Mouse (Mus musculus): ENCODE measurements around the gene Slc47a1. TPM values are rescaled to one million over a fixed set of nuclear protein-coding genes. Genes with fewer than 3 reads are reported as not detected.

Gene Slc47a1
- total and polyA plus RNA-seq, 2 experiments from 2014 or later: 3.2 to 7.7 TPM

- no peak overlapping the region for H3K9ac ChIP-seq (replicated peaks; ENCODE audit: low read length)
- no peak for TF ChIP-seq CTCF (IDR thresholded peaks at IDR 0.05; ENCODE audit: low read depth)
- 85% methylated on average over 4 of the region's 4 CpGs for WGBS
- no peaks in the 10 kb centered on the region for H3K4me1 ChIP-seq (ENCODE audit: insufficient read depth, low read length)
- no peaks in the 10 kb centered on the region for H3K36me3 ChIP-seq (ENCODE audit: insufficient read depth, low read length)
- H3K9me3 ChIP-seq (ENCODE audit: low read length): no peaks in the 10 kb centered on the region
- no peak overlapping the region for H3K27ac ChIP-seq
- ATAC-seq: no peak
- H3K4me3 ChIP-seq (ENCODE audit: low read length): no peak overlapping the region
- no peak for DNase-seq (ENCODE audit: low spot score)
- H3K27me3 ChIP-seq (ENCODE audit: insufficient read depth, low read length): peaks cover 19% of the 10 kb centered on the region
- H3K4me2 ChIP-seq (ENCODE audit: low read depth, low read length): no peak overlapping the region
These were observed 506 bp upstream of the Slc47a1 start for GRCm38 (mm10) chr11:61378651-61379050.

GRCm38 (mm10) chr11:61368668-61369067 is 9.5 kb downstream of the Slc47a1 start:
- DNase-seq (ENCODE audit: low spot score) (no peak), ATAC-seq (no peak)
- Histone ChIP-seq H3K4me1 (ENCODE audit: insufficient read depth, low read length) (no peaks in the 10 kb centered on the region), H3K9me3 (ENCODE audit: low read length) (no peaks in the 10 kb centered on the region), H3K4me2 (ENCODE audit: low read depth, low read length) (no peak overlapping the region), H3K4me3 (ENCODE audit: low read length) (no peak overlapping the region), H3K9ac (replicated peaks; ENCODE audit: low read length) (no peak overlapping the region), H3K27ac (no peak overlapping the region), H3K27me3 (ENCODE audit: insufficient read depth, low read length) (no peaks in the 10 kb centered on the region), H3K36me3 (ENCODE audit: insufficient read depth, low read length) (no peaks in the 10 kb centered on the region)
- no peak for TF ChIP-seq CTCF (IDR thresholded peaks at IDR 0.05; ENCODE audit: low read depth)
- WGBS: 100% methylated on average over 2 of the region's 2 CpGs

- Histone ChIP-seq H3K27ac (no peak overlapping the region), H3K9ac (replicated peaks; ENCODE audit: low read length) (no peak overlapping the region), H3K4me2 (ENCODE audit: low read depth, low read length) (no peak overlapping the region), H3K36me3 (ENCODE audit: insufficient read depth, low read length) (no peaks in the 10 kb centered on the region), H3K9me3 (ENCODE audit: low read length) (no peaks in the 10 kb centered on the region), H3K4me3 (ENCODE audit: low read length) (no peak overlapping the region), H3K27me3 (ENCODE audit: insufficient read depth, low read length) (no peaks in the 10 kb centered on the region), H3K4me1 (ENCODE audit: insufficient read depth, low read length) (no peaks in the 10 kb centered on the region)
- ATAC-seq: no peak
- TF ChIP-seq CTCF (IDR thresholded peaks at IDR 0.05; ENCODE audit: low read depth): no peak
- WGBS: 81% methylated on average over 9 of the region's 9 CpGs
- no peak for DNase-seq (ENCODE audit: low spot score)
These were observed 11.4 kb downstream of the Slc47a1 start for GRCm38 (mm10) chr11:61366517-61367273.

GRCm38 (mm10) chr11:61365938-61366337 is 12.2 kb downstream of the Slc47a1 start:
- 65% methylated on average over 3 of the region's 3 CpGs for WGBS
- no peak for TF ChIP-seq CTCF (IDR thresholded peaks at IDR 0.05; ENCODE audit: low read depth)
- DNase-seq (ENCODE audit: low spot score): no peak
- ATAC-seq: no peak
- Histone ChIP-seq H3K36me3 (ENCODE audit: insufficient read depth, low read length) (no peaks in the 10 kb centered on the region), H3K4me3 (ENCODE audit: low read length) (no peak overlapping the region), H3K27me3 (ENCODE audit: insufficient read depth, low read length) (no peaks in the 10 kb centered on the region), H3K9ac (replicated peaks; ENCODE audit: low read length) (no peak overlapping the region), H3K4me2 (ENCODE audit: low read depth, low read length) (no peak overlapping the region), H3K27ac (no peak overlapping the region), H3K9me3 (ENCODE audit: low read length) (no peaks in the 10 kb centered on the region), H3K4me1 (ENCODE audit: insufficient read depth, low read length) (no peaks in the 10 kb centered on the region)

- H3K4me3 ChIP-seq (ENCODE audit: low read length): no peak overlapping the region
- H3K27me3 ChIP-seq (ENCODE audit: insufficient read depth, low read length): no peaks in the 10 kb centered on the region
- H3K9ac ChIP-seq (replicated peaks; ENCODE audit: low read length): no peak overlapping the region
- H3K4me1 ChIP-seq (ENCODE audit: insufficient read depth, low read length): no peaks in the 10 kb centered on the region
- no peaks in the 10 kb centered on the region for H3K9me3 ChIP-seq (ENCODE audit: low read length)
- no peak for ATAC-seq
- no peak for DNase-seq (ENCODE audit: low spot score)
- no peak overlapping the region for H3K27ac ChIP-seq
- 86% methylated on average over 6 of the region's 6 CpGs for WGBS
- no peaks in the 10 kb centered on the region for H3K36me3 ChIP-seq (ENCODE audit: insufficient read depth, low read length)
- H3K4me2 ChIP-seq (ENCODE audit: low read depth, low read length): no peak overlapping the region
- TF ChIP-seq CTCF (IDR thresholded peaks at IDR 0.05; ENCODE audit: low read depth): no peak
These were observed 14.0 kb downstream of the Slc47a1 start for GRCm38 (mm10) chr11:61364096-61364495.

- Histone ChIP-seq H3K9ac (replicated peaks; ENCODE audit: low read length) (no peak overlapping the region), H3K27ac (no peak overlapping the region), H3K4me1 (ENCODE audit: insufficient read depth, low read length) (no peaks in the 10 kb centered on the region), H3K9me3 (ENCODE audit: low read length) (no peaks in the 10 kb centered on the region), H3K36me3 (ENCODE audit: insufficient read depth, low read length) (no peaks in the 10 kb centered on the region), H3K27me3 (ENCODE audit: insufficient read depth, low read length) (no peaks in the 10 kb centered on the region), H3K4me3 (ENCODE audit: low read length) (no peak overlapping the region), H3K4me2 (ENCODE audit: low read depth, low read length) (no peak overlapping the region)
- ATAC-seq (no peak), DNase-seq (ENCODE audit: low spot score) (no peak)
- 79% methylated on average over 11 of the region's 11 CpGs for WGBS
- no peak for TF ChIP-seq CTCF (IDR thresholded peaks at IDR 0.05; ENCODE audit: low read depth)
These were observed 16.5 kb downstream of the Slc47a1 start for GRCm38 (mm10) chr11:61361515-61362190.

- Histone ChIP-seq H3K36me3 (ENCODE audit: insufficient read depth, low read length) (no peaks in the 10 kb centered on the region), H3K27me3 (ENCODE audit: insufficient read depth, low read length) (no peaks in the 10 kb centered on the region), H3K4me1 (ENCODE audit: insufficient read depth, low read length) (no peaks in the 10 kb centered on the region), H3K9me3 (ENCODE audit: low read length) (no peaks in the 10 kb centered on the region), H3K4me2 (ENCODE audit: low read depth, low read length) (no peak overlapping the region), H3K4me3 (ENCODE audit: low read length) (no peak overlapping the region), H3K27ac (no peak overlapping the region), H3K9ac (replicated peaks; ENCODE audit: low read length) (no peak overlapping the region)
- 89% methylated on average over 9 of the region's 9 CpGs for WGBS
- TF ChIP-seq CTCF (IDR thresholded peaks at IDR 0.05; ENCODE audit: low read depth): no peak
- no peak for ATAC-seq
- no peak for DNase-seq (ENCODE audit: low spot score)
These were observed 21.5 kb downstream of the Slc47a1 start for GRCm38 (mm10) chr11:61356600-61356999.
